Mouse (Mus musculus) regulatory T cell (primary cell): Measurements from ENCODE around the gene Wdtc1.

Experiments used
- in situ Hi-C: fragments of 300-600 bp; cut with MboI, MseI; formaldehyde crosslinking; loops from one replicate; pipeline ENCODE4 v1.15.1; 2025; ENCODE audit warnings: high pct_unique_total_duplicates

Wdtc1 gene

DNA sequence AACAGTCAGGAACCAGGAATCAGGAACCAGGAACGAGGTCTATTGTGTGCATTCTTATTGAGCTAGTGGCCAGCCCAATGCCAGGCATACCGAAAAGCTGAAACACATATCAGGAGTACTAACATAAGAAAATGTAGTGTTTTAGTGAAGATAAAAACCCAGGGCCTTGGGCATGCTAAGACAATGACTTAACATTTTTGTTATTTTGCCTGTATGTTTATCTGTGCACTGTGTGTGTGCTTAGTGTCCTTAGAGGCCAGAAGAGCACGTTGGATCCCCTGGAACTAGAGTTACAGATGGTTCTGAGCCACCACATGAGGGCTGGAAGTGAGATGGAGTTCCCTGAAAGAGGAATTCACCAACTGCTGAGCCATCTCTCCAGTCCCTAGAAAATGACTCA lies 68.0 kb downstream of the Wdtc1 start:
- in situ Hi-C loops = no loop called here

DNA sequence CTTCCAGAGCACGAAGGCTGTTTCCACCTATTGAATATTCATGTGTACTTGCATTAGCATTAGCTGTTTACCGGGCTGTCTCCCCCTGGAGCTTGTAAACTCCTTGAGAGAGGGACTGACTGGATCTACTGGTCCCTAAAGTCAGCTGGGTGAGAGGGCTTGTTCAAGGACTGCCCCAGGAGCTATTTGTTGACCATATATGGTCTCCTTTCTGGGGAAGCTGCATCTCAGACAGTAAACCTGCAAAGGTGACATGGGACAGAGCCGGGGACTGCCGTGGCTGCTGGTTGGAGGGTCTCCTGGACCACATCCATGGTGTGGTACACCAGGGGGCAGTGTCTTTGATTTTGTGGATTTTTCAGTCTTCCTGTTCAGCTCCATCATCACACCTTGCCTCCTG lies 70.6 kb downstream of the Wdtc1 start:
- in situ Hi-C loops = no loop called here

DNA sequence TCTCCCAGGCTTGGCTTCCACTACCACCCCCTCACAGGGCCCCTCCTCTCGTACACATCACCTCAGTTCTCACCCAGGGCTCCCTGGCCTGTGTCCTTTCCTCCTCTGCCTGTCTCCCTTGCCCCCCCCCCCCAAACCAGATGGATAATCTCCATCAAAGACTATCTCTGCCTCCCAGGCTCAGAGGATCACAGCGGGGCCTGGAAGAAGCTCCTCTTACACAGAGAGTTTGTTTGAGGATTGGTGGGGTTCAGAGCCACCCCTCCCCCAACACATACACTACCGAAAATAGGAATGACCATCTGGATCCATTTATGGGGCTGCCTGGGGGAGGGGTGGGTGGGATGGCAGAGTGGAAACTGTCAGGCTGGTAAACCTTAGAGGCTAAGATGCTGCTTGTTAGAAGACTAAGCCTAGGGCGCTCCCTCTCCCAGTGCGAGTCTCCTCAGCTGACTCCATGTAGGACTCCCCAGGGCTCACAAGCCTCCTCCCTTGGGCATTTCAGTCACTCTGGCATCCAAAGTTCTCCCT lies 71.3 kb downstream of the Wdtc1 start:
- in situ Hi-C loops = no loop called here

DNA sequence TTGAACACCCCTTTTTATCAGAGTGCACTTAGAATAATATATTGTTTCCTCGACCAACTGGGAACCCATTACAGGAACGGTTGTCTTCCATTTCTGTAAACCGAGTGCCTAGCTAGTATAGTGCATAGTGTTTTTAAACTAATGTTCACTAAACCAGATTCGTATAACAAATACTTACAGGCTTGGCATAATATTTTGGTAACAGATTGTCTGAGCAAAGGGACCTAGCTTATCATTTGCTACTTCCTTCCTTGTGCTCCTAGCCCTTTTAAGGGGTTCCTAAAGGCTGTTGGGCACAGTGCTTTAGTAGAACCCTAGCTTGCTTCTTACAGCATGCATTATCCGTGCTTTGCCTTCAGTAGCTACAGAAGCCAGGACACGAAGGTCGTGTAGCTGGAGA lies 71.8 kb downstream of the Wdtc1 start:
- in situ Hi-C loops = no loop called here

DNA sequence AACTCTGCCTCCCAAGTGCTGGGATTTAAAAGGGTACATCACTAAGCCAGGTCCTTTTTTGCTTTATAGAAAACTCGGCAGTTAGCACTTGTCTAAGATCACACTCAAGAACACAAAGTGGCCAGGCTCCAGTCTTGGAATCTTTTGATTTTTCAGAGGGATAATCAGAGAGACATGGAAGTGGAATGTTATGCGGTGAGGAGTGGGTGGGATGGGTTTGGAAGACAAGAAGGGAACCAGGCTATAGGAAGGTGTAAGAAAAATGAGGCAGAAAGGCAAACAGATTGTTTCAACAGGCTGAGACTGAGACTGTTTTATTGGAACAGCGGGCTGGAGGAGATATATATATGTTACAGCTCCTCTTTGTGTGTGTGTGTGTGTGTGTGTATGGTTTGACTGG lies 74.8 kb downstream of the Wdtc1 start:
- in situ Hi-C loops = no loop called here

DNA sequence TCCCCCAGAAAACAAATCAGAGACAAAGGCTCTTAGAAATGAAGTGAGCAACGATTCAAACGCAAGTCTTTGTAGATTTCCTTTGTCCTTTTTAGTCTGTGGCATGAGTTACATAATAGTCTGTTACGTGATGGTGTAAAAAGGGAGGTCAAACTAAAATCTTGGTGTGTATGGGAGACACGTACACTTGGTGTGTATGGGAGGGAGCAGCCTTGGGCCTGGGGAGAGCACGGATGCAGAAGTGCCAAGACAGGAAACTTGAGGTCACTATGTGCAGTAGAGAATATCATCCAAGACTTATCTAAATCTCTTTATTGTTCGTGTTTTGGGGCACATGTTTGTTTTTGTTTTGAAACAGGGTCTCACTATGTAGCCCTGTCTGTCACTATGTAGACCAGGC lies 75.2 kb downstream of the Wdtc1 start:
- in situ Hi-C loops = no loop called here

DNA sequence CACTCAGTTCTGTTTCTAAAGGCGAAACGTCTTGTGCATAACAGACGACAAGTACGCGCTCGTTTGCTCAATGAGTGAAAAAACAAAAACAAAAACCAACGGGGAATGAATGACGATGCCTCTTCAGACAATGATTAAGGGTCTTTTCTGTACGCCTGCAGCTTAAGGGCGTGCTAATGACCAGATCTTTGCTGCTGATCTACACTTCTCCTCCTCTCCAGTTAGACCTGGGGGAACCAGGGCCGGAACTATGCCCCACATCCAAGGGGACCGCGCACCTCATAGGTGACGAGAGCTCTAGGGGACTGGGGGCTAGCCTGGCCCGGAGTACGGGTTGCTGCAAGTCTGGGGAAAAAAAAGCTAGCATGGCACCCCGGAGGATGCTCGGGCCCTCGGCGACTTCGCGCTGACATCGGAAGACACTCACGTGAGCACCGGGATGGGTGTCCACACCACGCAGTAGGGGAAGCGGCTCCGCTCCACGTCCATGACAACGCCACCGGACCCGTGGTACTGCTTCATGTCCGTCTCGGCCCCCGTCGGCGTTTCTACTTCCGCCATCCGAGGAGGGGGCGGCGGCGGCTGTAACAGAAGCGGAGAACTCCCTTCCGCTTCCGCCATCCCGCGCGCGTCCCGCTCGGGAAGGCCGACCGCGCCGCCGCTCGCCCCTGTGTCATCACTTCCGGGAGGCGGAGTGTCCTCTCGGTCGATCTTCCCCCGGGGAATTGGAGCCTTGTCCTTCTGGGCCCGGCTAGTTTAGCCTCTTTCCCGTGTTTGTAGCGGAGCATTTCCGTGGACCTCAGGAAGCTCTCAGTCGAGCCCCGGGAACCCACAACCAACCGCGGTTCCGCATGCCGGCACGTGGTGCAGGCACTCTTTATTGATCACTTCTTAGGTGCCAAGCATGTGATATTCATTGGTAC lies 75.9 kb downstream of the Wdtc1 start, which contains the start of gene Tmem222:
Gene Tmem222 (minus strand): TSS at position 689 of the 923 bp plus-strand sequence.
- in situ Hi-C loops = no loop called here

DNA sequence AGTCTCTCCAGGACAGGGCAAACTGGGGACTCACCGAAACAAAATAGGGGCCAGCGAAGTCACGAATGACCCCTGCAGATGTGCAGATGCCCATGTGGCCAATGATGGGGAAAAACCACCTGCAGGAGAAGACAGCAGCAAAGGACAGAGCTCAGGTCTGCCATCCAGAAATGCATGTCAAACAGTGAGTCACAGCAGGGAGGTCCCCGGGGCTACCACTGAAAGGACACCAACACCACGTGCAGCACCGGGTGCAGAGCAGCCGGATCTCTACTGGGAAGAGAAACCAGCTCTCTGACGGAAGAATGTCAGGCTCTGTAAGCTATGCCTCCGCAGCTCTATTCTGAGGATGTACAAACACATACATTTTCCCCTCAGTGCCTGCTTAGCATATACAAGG lies 82.4 kb downstream of the Wdtc1 start:
- in situ Hi-C loops = no loop called here

DNA sequence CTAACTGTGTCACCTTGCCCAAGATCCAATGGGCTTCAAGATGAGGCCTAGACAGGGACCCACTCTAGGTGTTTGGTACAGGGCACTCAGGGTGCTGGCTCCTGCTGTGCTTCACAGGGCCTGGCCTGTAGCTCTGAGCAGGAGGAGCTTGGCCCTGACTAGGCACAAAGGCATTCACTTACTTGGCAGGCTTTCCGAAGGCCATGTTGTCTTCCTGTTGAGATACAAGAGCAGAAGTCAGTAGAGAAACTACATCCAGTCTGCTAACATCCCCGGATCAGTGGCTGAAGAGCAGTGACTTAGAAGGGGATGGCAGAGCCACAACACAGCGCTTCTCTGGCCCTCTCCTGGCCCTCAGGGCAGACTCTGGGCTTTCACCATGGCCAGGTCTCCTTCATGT lies 83.7 kb downstream of the Wdtc1 start:
- in situ Hi-C loops = no loop called here

DNA sequence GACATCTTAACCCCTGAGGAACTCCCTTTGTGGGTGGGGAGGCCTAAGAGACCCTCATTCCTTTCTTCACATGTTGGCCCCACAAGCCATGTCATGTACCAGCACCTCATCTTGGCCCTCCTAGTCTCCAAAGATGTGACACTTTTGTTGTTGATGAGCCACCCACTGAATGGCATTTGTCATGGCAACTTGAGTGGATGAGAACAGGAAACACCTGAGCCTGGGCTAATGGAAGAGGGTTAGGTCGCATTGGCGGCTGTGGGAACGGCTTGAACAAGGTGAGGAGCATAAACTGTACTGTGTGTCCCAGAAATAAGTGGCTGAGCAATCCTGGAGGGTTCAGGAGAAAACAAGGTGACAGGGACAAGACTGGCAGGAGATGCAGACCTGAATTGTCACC lies 84.3 kb downstream of the Wdtc1 start:
- in situ Hi-C loops = no loop called here

DNA sequence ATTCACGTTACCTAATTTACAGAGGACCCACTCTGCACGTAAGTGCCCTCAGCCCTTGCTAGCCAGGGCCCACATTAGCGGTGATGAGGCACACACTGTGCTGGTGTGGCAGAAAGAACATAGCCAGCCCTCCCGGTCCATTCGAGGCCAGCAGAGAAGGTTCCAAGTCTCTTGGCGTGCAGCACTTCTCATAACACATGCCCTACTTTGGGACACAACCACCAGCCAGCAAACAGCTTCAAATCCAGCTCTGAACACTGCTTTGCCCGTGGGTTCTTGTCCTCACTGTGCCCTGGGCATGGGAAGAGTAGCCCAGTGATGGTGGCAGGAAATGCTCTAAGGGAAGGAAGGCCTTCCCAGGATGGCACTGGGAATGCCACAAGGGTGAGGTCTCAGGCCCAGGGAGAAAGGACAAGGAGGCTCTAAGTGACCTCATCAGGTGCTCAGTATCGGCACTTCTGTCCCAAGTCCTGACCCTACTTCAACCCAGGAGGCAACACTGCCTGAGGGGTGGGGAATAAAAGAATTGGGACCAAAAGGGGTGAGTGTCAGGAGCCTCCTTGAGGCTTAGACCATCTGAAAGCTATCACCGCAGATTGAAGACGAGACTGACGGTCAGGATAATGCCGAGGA lies 86.9 kb downstream of the Wdtc1 start:
- in situ Hi-C loops = no loop called here

DNA sequence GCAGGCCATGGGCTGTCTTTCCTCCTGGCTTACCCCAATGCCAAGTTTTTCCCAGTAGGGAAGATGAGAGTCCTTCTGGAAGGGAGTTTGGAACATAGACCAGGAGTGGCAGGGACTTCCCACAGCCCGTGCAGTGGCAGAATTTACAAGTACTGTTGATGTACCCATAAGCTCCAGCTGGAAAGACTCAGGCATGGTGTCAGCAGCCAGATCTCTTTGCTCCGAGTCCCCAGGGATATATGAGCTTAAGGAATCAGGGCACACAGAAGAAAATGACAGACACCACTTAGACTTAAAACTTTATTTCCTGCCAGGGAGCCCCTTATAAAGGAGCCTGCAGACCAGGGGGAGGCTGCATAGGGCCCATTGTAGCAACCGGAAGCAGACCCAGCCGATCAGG lies 87.5 kb downstream of the Wdtc1 start:
- in situ Hi-C loops = no loop called here

DNA sequence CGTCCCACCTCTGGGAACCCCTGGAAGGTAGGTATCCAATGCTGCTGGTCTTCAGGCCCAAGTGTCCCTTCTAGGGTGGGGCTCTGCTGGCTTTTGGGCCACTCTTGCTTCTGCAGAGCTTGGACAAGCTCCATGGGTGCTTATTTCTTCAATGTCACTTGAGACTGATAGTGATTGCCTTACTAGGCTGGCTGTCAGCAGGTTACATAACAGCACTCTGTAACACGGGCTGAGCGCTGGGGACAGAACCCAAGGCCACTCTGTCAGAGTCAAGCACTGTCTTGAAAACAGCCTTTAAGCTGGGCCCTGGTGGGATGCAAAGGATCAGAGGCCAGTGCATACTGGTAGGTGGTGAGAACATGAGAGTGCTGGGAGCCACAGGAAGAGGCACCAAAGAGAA lies 88.0 kb downstream of the Wdtc1 start:
- in situ Hi-C loops = no loop called here

DNA sequence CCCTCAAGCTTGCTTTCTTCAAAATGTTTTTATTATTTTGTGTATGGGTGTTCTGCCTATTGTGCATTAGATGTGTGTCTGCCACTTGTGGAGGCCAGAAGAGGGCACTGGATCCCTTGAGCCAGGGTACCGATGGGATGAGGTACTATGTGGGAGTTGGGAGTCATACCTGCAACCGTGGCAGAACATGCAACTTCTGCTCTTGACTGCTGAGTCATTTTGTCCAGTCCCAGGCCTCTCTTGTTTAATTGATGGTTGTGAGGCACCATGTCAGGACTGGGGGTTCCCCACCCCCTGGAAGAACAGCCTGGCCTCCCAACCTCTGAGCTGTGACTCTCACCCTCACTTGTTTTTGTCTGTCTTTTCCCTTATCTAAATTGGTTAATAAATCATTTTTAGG lies 88.7 kb downstream of the Wdtc1 start:
- in situ Hi-C loops = no loop called here

DNA sequence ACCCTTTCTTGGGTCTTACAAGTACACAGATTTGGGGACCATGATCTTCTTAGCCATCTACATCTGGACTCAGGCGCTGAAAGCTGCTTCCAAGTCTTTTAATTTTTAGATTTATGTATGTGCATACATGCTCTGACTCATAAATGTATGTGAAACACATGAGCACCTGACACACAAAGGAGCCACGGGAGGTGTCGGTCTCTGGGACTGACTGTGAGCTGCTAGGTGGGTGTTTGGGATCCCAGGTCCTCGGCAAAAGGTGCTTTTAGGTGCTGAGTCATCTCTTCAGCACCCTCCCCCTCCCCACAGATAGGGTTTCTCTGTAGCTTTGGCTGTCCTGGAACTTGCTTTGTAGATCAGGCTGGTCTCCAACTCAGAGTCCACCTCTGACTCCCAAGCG lies 89.5 kb downstream of the Wdtc1 start:
- in situ Hi-C loops = no loop called here

DNA sequence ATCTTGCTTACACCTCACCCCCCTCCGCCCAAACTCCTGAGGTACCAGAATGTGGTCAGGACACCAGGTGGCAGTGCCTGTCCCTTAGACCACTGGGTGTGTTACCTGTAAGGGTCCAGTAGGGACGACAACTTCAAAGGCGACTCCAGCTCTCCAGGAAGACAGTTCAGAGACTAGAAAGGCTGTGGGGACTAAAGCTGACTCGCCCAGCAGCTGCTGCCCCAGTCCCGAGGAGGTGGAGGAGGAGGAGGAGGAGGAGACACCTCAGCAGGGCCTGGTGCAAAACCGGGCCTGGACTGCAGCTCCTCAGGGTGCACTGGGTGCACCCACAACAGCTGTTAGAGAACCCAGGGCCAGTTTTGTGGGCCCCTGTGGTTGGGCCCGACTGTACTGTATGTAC lies 90.4 kb downstream of the Wdtc1 start, which contains the start of gene Sytl1:
Gene Sytl1 (minus strand): TSS at position 232 of the 400 bp plus-strand sequence.
- in situ Hi-C loops = no loop called here

DNA sequence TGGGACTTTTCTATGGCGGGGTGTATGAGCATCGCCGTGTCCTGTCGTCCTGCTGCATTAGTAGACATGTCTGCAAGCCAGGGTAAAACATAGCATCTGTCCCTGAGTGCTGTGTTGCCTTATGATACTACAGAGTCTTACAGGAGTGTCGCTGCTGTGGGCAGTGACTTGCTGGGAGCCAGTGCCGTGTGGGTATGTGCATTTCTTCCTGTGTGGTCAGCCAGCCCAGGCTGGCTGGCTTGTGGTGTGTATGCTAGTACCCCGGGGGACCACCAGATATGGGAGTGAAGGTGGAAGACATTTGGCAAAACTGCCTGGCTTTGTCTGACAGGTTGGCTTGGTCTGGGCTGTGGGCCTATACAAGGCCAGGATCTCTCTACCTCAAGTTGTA lies 90.9 kb downstream of the Wdtc1 start:
- in situ Hi-C loops = no loop called here

DNA sequence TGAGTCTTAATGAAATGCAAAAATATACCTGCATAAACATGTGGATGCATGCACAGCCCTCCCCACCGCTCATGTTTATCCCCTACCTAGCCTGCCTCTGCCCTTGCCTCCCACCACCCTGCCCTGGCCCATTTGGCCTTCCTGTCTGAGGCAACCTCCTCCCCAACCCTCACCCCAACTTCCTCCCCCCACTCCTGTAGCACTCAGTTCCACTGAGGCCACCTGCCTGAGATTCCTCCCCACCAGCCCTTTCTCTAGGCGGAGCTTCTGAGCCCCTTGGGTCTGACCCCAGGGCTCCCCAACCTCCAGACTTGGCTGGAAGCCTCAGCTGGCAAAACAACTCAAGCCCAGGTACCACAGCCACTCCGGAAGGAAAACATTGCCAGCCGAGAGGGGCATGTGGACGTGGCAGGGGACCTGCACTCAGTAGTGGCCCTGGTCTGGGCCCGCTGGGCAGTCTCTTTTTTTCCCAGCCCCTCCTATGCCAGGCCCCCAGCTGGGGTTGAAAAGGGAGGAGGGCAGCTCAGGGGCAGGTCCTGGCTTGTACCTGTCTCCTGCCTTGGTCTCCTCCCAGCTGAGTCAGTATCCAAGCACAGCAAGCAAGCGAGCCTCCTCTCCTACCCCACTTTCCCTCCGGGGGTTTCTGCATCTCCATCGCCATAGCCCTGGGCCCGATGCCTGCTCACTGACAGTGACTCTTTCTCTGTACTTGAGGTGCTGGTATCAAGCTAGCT lies 91.5 kb downstream of the Wdtc1 start:
- in situ Hi-C loops = no loop called here

DNA sequence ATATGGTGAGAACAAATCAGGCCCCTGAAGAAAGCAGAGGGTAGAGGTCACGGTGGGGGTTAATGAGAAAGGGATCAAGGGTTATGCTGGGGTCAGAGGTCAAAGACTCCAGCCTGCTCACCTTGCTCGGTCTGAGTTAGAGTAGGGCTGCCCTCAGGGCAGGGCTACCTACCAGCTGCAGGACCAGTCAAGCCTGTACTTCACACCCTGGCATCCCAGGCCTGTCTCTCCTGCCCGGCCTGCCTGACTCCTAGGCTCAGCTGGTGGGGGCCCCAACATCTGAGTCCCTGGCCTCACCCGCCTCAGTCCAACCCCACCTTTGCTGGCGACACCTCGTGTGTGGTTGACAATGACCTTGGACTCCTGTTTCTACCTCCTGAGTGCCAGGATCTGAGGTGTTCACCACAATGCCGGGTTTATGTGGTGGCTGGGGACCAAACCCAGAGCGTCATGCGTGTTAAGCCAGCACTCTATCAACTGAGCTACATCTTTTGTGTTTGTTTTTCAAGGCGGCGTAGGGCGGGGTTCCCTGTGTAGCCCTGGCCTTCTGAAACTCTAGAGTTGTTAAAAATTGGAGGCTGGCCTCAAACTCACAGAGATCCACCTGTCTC lies 95.4 kb downstream of the Wdtc1 start:
- in situ Hi-C loops = loop anchor here (5.0 kb wide), 1 partner anchor 39 kb away; no protein-coding TSS in a partner anchor

DNA sequence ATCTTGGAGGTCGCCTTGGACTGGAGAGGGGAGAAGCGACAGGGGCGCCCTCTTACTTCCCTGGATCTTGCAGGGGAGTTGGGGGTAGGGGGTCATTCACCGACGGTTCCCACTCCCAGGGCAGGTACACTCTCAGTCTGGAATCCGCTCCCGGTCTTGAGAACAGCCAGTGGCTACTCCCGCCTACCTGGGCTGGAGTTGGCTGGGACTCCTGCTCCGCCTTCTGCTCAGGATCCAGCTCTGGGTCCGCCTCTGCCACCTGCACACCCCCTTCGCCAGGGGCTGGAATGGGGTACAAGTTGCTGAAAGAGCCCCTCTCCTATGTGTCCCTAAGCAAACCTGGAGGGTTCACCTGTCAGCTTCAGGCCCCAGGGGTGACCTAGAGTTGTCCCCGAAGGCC lies 96.1 kb downstream of the Wdtc1 start:
- in situ Hi-C loops = loop anchor here (5.0 kb wide), 1 partner anchor 40 kb away; no protein-coding TSS in a partner anchor

DNA sequence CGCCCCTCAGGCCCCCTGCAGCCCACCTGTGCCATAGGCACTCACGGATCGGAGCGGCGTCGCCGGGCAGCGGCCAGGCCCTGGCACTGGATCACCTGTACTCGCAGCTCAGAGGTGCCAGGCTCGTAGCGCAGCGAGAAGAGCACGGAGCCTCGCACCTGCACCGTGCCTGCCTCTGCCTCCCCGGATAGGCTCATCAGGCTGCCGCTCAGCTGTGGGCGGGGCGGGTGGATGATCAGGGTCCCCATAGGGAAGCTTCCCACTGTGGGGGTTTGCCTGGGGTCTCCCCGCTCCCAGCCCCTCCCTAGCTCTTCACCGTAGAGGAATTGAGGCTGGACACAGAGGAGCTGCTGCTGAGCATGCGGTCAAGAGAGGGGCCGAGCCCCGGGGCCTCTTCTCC lies 96.5 kb downstream of the Wdtc1 start:
- in situ Hi-C loops = loop anchor here (5.0 kb wide), 1 partner anchor 40 kb away; no protein-coding TSS in a partner anchor
